Mouse (Mus musculus) limb, embryonic 13.5 days (tissue): ENCODE measurements around the gene Tle4. TPM values are rescaled to one million over a fixed set of nuclear protein-coding genes. Genes with fewer than 3 reads are reported as not detected.

Source experiments
- ATAC-seq: fragments of 200-750 bp; cut with Nextera tagmentation; 2 replicates; pipeline ENCODE4 v1.8.0; 2017; ENCODE audit warnings: low read depth, moderate number of reproducible peaks, moderate TSS enrichment; ENCODE audit not compliant: low FRiP score
- H3K27ac ChIP-seq: fragments of 300-500 bp; sonication (generic); 2 replicates; pipeline ENCODE4 v1.5.1; 2015; ENCODE audit warnings: inconsistent platforms, mild to moderate bottlenecking, moderate library complexity
- H3K27me3 ChIP-seq: fragments of 300-500 bp; sonication (generic); 2 replicates; pipeline ENCODE4 v1.6.1; 2015; ENCODE audit warnings: mild to moderate bottlenecking, inconsistent platforms
- H3K36me3 ChIP-seq: fragments of 300-500 bp; sonication (generic); 2 replicates; pipeline ENCODE4 v1.6.1; 2015; ENCODE audit warnings: inconsistent platforms, mild to moderate bottlenecking, moderate library complexity
- H3K4me1 ChIP-seq: fragments of 300-500 bp; sonication (generic); 2 replicates; pipeline ENCODE4 v1.6.1; 2015; ENCODE audit warnings: inconsistent platforms
- H3K4me2 ChIP-seq: fragments of 300-500 bp; sonication (generic); replicated peaks from 2 replicates; pipeline ENCODE4 v1.6.1; 2015; ENCODE audit warnings: inconsistent platforms, mild to moderate bottlenecking, moderate library complexity
- H3K4me3 ChIP-seq: fragments of 300-500 bp; sonication (generic); 2 replicates; pipeline ENCODE4 v1.5.1; 2015; ENCODE audit warnings: moderate library complexity, mild to moderate bottlenecking, inconsistent platforms
- H3K9ac ChIP-seq: fragments of 300-500 bp; sonication (generic); 2 replicates; pipeline ENCODE4 v1.6.1; 2015; ENCODE audit warnings: mild to moderate bottlenecking, inconsistent platforms
- H3K9me3 ChIP-seq: fragments of 300-500 bp; sonication (generic); 2 replicates; pipeline ENCODE4 v1.6.1; 2016; ENCODE audit warnings: inconsistent platforms
- WGBS: fragments of 180-500 bp; shearing (Covaris S2); methylation state at CpG from one replicate; pipeline ENCODE4 v1.1.7; 2015; 5-methylcytosine and 5-hydroxymethylcytosine counted together
- polyA plus RNA-seq: library from polyadenylated mRNA; unstranded; fragments of >200 nt; fragmentation: Nextera tagmentation; extraction: Ambion mirVana; gene quantifications from 2 replicates; pipeline ENCODE4 v1.2.1, GENCODE M21; 2015

Gene Tle4
- polyA plus RNA-seq, 1 experiment from 2014 or later, result 19.3 TPM

GRCm38 (mm10) chr19:14547133-14547842, 50.6 kb downstream of the Tle4 start:
- H3K36me3 ChIP-seq, result peaks cover 4% of the 10 kb centered on the region; the same call in 1 of the 2 replicates
- H3K4me3 ChIP-seq, result no peak overlapping the region
- no peak for ATAC-seq
- H3K4me2 ChIP-seq, result no peak overlapping the region
- no peaks in the 10 kb centered on the region for H3K4me1 ChIP-seq
- no peaks in the 10 kb centered on the region for H3K9me3 ChIP-seq
- 94% methylated on average over 8 of the region's 8 CpGs for WGBS
- no peaks in the 10 kb centered on the region for H3K27me3 ChIP-seq
- no peak overlapping the region for H3K27ac ChIP-seq
- no peak overlapping the region for H3K9ac ChIP-seq

DNA sequence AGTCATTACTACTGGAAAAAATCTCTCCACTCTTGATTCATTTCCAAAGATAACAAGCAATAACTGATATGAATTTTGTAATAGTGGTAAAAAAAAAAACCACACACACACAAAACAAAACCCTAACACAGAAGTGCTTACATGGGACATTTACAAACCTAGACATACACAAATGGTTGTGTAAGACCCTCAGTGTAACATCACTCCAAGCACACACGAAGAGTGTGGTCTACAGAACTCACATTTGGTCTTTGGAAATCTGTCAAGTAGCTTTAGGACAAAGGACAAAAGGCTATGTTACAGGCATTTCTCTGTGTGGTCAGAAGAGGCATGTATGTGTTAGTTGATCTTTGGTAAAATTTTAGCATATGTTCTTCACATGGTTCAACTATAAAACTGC, 52.4 kb downstream of the Tle4 start:
- Histone ChIP-seq H3K36me3 (peaks cover 4% of the 10 kb centered on the region; the same call in 1 of the 2 replicates), H3K4me3 (no peak overlapping the region), H3K9me3 (no peaks in the 10 kb centered on the region), H3K9ac (no peak overlapping the region), H3K27ac (no peak overlapping the region), H3K27me3 (no peaks in the 10 kb centered on the region), H3K4me2 (no peak overlapping the region), H3K4me1 (no peaks in the 10 kb centered on the region)
- no peak for ATAC-seq
- 86% methylated on average over 1 of the region's 1 CpGs for WGBS

DNA sequence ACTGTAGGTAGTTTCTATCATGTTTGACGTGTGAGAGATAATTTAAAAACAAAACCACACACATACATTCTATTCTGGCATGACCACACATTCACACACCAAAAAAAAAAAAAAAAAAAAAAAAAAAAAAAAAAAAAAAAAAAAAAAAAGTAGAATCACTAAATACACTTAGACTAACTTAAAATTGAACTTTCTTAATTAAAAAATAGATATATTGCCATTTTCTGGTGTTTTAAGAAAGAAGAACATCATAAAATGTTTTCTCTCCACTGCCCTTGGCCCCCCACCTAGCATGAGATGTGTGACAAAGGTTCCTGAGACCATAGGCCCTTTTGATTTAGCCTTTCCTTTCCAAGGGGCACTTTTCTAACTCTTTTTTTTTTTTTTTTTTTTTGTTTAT, 54.5 kb downstream of the Tle4 start:
- WGBS, result 75% methylated on average over 1 of the region's 1 CpGs
- Histone ChIP-seq H3K27ac (no peak overlapping the region), H3K9me3 (no peaks in the 10 kb centered on the region), H3K9ac (no peak overlapping the region), H3K27me3 (no peaks in the 10 kb centered on the region), H3K4me2 (no peak overlapping the region), H3K4me3 (no peak overlapping the region), H3K4me1 (no peaks in the 10 kb centered on the region), H3K36me3 (peaks cover 4% of the 10 kb centered on the region; the same call in 1 of the 2 replicates)
- ATAC-seq, result no peak

- Histone ChIP-seq H3K4me3 (no peak overlapping the region), H3K4me1 (no peaks in the 10 kb centered on the region), H3K27me3 (no peaks in the 10 kb centered on the region), H3K4me2 (no peak overlapping the region), H3K36me3 (0 out of 2 replicates have a peak, but pooled peaks cover 4% of the 10 kb centered on the region), H3K9ac (no peak overlapping the region), H3K27ac (no peak overlapping the region), H3K9me3 (no peaks in the 10 kb centered on the region)
- 43% methylated on average over 3 of the region's 3 CpGs for WGBS
- no peak for ATAC-seq
Observed at GRCm38 (mm10) chr19:14540678-14541077, 57.2 kb downstream of the Tle4 start.

DNA sequence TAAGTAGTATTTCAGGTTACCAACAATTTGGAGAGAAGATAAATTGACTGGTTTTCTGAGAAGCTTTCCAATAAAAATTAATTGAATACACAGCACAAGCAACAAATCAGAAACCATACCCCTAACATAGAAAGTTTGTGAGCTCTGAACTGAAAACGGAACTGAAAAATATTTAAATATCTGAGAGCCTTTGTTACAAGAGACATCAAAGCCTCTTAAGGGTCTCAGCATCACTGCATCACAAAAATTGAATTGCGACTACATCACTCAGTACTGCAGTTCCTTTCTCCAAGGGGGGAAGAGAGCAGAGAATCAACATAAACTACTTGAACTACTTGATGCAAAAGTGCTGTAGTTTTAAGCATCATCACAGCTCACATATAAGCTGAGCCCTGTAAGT, 61.2 kb downstream of the Tle4 start:
- Histone ChIP-seq H3K36me3 (peaks cover 9% of the 10 kb centered on the region; the same call in 1 of the 2 replicates), H3K4me1 (no peaks in the 10 kb centered on the region), H3K4me3 (no peak overlapping the region), H3K27ac (no peak overlapping the region), H3K27me3 (no peaks in the 10 kb centered on the region), H3K9ac (no peak overlapping the region), H3K4me2 (no peak overlapping the region), H3K9me3 (no peaks in the 10 kb centered on the region)
- 88% methylated on average over 2 of the region's 2 CpGs for WGBS
- no peak for ATAC-seq

DNA sequence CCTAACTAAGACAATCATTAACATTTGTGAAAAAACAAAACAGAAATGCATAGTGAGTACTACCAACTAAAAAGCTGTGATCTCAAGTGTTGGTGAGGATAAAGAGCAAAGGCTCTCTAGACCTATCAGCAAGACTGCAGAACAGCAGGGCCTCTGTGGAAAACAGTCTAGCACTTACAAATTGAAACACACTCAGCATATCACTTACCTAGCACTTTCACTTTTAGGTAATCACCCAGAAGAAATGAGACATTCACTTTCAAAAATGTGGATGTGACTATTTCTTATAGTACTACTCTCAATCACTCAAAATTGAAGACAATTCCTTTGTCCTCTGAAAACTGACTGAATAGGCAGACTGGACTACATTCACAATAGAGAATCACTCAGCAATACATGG, 63.4 kb downstream of the Tle4 start:
- Histone ChIP-seq H3K4me3 (no peak overlapping the region), H3K9me3 (no peaks in the 10 kb centered on the region), H3K9ac (no peak overlapping the region), H3K27me3 (no peaks in the 10 kb centered on the region), H3K27ac (no peak overlapping the region), H3K36me3 (peaks cover 9% of the 10 kb centered on the region; the same call in 1 of the 2 replicates), H3K4me2 (no peak overlapping the region), H3K4me1 (no peaks in the 10 kb centered on the region)
- ATAC-seq, result no peak

DNA sequence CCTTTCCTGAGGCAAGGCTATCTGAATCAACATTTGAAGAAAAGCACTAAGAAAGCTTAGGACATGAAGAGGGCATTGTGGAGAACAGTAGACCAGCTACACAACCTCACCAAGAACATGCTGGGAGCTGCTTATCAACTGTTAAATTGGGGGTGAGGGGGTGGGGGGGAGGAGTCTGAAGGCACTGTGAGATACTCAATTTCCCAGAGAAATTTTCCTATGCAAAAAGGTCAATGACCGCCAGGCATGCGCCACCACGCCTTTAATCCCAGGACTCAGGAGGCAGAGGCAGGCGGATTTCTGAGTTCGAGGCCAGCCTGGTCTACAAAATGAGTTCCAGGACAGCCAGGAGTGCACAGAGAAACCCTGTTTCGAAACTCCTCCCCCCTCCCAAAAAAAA, 65.0 kb downstream of the Tle4 start:
- H3K9me3 ChIP-seq, result no peaks in the 10 kb centered on the region
- 95% methylated on average over 6 of the region's 6 CpGs for WGBS
- no peak overlapping the region for H3K4me3 ChIP-seq
- H3K36me3 ChIP-seq, result peaks cover 9% of the 10 kb centered on the region; the same call in 1 of the 2 replicates
- no peak overlapping the region for H3K27ac ChIP-seq
- no peaks in the 10 kb centered on the region for H3K27me3 ChIP-seq
- H3K9ac ChIP-seq, result no peak overlapping the region
- no peaks in the 10 kb centered on the region for H3K4me1 ChIP-seq
- no peak for ATAC-seq
- no peak overlapping the region for H3K4me2 ChIP-seq

- Histone ChIP-seq H3K4me1 (peaks cover 5% of the 10 kb centered on the region), H3K9ac (no peak overlapping the region), H3K36me3 (peaks cover 9% of the 10 kb centered on the region), H3K27ac (no peak overlapping the region), H3K4me2 (no peak overlapping the region), H3K27me3 (no peaks in the 10 kb centered on the region), H3K4me3 (no peak overlapping the region), H3K9me3 (no peaks in the 10 kb centered on the region)
- WGBS, result 80% methylated on average over 2 of the region's 2 CpGs
- no peak for ATAC-seq
Observed at GRCm38 (mm10) chr19:14520098-14520802, 77.6 kb downstream of the Tle4 start.

DNA sequence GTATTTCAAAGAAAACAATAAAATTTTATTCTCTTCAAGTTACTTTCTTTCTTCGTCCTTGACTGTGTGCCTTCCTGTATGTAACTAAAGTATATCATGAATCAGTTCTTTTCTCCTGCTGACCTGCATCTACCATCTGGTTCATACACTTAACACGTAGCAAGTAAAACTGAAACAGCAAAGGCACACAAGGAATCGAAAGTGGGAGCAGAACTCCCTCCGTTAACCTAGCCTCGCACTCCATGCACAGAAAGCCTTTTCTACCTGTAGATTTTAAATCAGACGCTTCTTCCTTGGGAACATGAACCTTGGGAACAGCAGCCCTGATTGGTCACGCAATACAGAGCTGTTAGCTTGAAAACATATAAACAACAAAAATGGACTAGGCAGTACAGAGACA, 78.7 kb downstream of the Tle4 start:
- H3K27ac ChIP-seq, result no peak overlapping the region
- H3K36me3 ChIP-seq, result peaks cover 9% of the 10 kb centered on the region
- ATAC-seq, result no peak
- no peak overlapping the region for H3K9ac ChIP-seq
- no peak overlapping the region for H3K4me2 ChIP-seq
- no peak overlapping the region for H3K4me3 ChIP-seq
- no peaks in the 10 kb centered on the region for H3K9me3 ChIP-seq
- no peaks in the 10 kb centered on the region for H3K27me3 ChIP-seq
- H3K4me1 ChIP-seq, result peaks cover 12% of the 10 kb centered on the region
- 74% methylated on average over 7 of the region's 7 CpGs for WGBS

- Histone ChIP-seq H3K27me3 (no peaks in the 10 kb centered on the region), H3K9ac (no peak overlapping the region), H3K27ac (no peak overlapping the region), H3K36me3 (peaks cover 9% of the 10 kb centered on the region), H3K4me1 (peaks cover 17% of the 10 kb centered on the region), H3K4me3 (no peak overlapping the region), H3K4me2 (no peak overlapping the region), H3K9me3 (no peaks in the 10 kb centered on the region)
- WGBS, result 49% methylated on average over 9 of the region's 9 CpGs
- ATAC-seq, result no peak
Observed at GRCm38 (mm10) chr19:14518438-14519044, 79.3 kb downstream of the Tle4 start.

- no peak for ATAC-seq
- H3K4me1 ChIP-seq, result peaks cover 22% of the 10 kb centered on the region
- H3K27ac ChIP-seq, result no peak overlapping the region
- H3K9me3 ChIP-seq, result no peaks in the 10 kb centered on the region
- no peaks in the 10 kb centered on the region for H3K27me3 ChIP-seq
- WGBS, result 86% methylated on average over 1 of the region's 1 CpGs
- H3K9ac ChIP-seq, result no peak overlapping the region
- H3K36me3 ChIP-seq, result peaks cover 9% of the 10 kb centered on the region
- H3K4me3 ChIP-seq, result no peak overlapping the region
- H3K4me2 ChIP-seq, result no peak overlapping the region
Observed at GRCm38 (mm10) chr19:14516420-14516819, 81.4 kb downstream of the Tle4 start.

DNA sequence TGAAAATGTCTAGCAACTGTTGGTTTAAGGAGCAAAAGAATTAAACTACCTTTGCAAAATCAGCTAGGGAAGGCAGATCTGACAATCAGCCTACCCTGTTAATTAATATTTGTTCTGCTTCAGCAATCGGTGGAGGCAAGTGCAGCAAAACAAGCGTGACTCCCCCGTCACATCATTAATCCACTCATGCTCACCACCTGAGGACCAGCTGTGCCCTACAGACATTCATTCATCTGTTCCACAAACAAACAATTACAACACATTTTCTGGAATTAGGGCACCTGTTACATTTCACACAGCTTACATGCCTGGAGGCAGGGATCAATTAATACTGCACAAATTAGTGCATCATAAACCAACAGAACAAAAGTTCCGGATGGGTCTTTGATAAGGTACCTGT, 89.0 kb downstream of the Tle4 start:
- Histone ChIP-seq H3K4me1 (peaks cover 27% of the 10 kb centered on the region), H3K4me2 (no peak overlapping the region), H3K36me3 (no peaks in the 10 kb centered on the region), H3K9me3 (no peaks in the 10 kb centered on the region), H3K27ac (no peak overlapping the region), H3K9ac (no peak overlapping the region), H3K4me3 (no peak overlapping the region), H3K27me3 (no peaks in the 10 kb centered on the region)
- 23% methylated on average over 4 of the region's 4 CpGs for WGBS
- ATAC-seq, result no peak
